In genomic region chr9:64274919-64275318, GRCm38 (mm10) we compare ENCODE assay signal across 12 mouse cellular contexts. TPM values are rescaled to one million over a fixed set of nuclear protein-coding genes. Genes with fewer than 3 reads are reported as not detected.
DNase-seq lines count a peak whose midpoint lies in the region; TF ChIP-seq lines count a peak whose summit lies in the region.
"Had no signal": no experiment of that assay in that cellular context is flagged by ENCODE, and none has a peak within 500 bp of the region (broad histone marks: within the 10 kb centered on the region; RNA-seq: fewer than 3 reads in every experiment).

No protein-coding gene starts in this region.

- peak; percentile 49 for DNase-seq in kidney, postnatal 10 days
- no peak for DNase-seq in kidney, adult 18-20 months
- peak; percentile 23 for DNase-seq in thymus, postnatal 25 days
- DNase-seq in thymus, adult 2 months: no peak
- DNase-seq in thymus, postnatal 4 days: peak; percentile 66
- DNase-seq in layer of hippocampus, postnatal 25 days (ENCODE audit: extremely low spot score in 1 of 2, low spot score in 1 of 2): no peak
- no peak for DNase-seq in adrenal gland, postnatal 10 days
- DNase-seq: left cerebral cortex, postnatal 4 days had no signal

- no peak overlapping the region for H3K27ac ChIP-seq in thymus, adult 2 months (ENCODE audit: control insufficient read depth, insufficient read depth, low read length)
- H3K27ac ChIP-seq in bone marrow macrophage, adult 2 months (ENCODE audit: insufficient read depth, low read depth, low read length): no peak overlapping the region
- H3K27ac ChIP-seq: forebrain, embryonic 10.5 days; midbrain, embryonic 12.5 days had no signal

- H3K36me3 ChIP-seq in thymus, adult 2 months (ENCODE audit: control insufficient read depth, insufficient read depth, low read length): no peaks in the 10 kb centered on the region
- H3K36me3 ChIP-seq: forebrain, embryonic 10.5 days; heart, embryonic 12.5 days; midbrain, embryonic 12.5 days had no signal

- H3K4me3 ChIP-seq in thymus, adult 2 months (ENCODE audit: control insufficient read depth, insufficient read depth, low read length): no peak overlapping the region
- H3K4me3 ChIP-seq in bone marrow macrophage, adult 2 months (ENCODE audit: insufficient read depth, low read length): no peak overlapping the region
- H3K4me3 ChIP-seq: forebrain, embryonic 10.5 days; heart, embryonic 12.5 days; midbrain, embryonic 12.5 days had no signal

- TF ChIP-seq CTCF in thymus, adult 2 months (IDR thresholded peaks at IDR 0.05; ENCODE audit: borderline replicate concordance, control insufficient read depth, extremely low read depth, insufficient read depth, low read length, poor library complexity): no peak
- TF ChIP-seq CTCF in bone marrow macrophage, adult 2 months (IDR thresholded peaks at IDR 0.05; ENCODE audit: low read depth, low read length): peak; percentile 39; the same call in 1 of the 2 replicates

- H3K4me1 ChIP-seq in thymus, adult 2 months (replicated peaks; ENCODE audit: control insufficient read depth, insufficient read depth, low read length): no peaks in the 10 kb centered on the region
- H3K4me1 ChIP-seq in bone marrow macrophage, adult 2 months (ENCODE audit: control insufficient read depth, insufficient read depth, low read length): no peaks in the 10 kb centered on the region
- H3K4me1 ChIP-seq: forebrain, embryonic 10.5 days; heart, embryonic 12.5 days; midbrain, embryonic 12.5 days had no signal

- 69% methylated on average over 1 of the region's 1 CpGs for WGBS in thymus, adult 2 months

- TF ChIP-seq POLR2A in thymus, adult 2 months (IDR thresholded peaks at IDR 0.05; ENCODE audit: control insufficient read depth, extremely low read depth, insufficient read depth, low read length, poor library complexity): no peak
- TF ChIP-seq POLR2A in bone marrow macrophage, adult 2 months (IDR thresholded peaks at IDR 0.05; ENCODE audit: borderline replicate concordance, low read depth, low read length): no peak

- no peaks in the 10 kb centered on the region for H3K27me3 ChIP-seq in thymus, adult 2 months (ENCODE audit: control insufficient read depth, insufficient read depth, low read length)
- H3K27me3 ChIP-seq: heart, embryonic 12.5 days; midbrain, embryonic 12.5 days had no signal

RNA-seq across cellular contexts. Expression of gene Tipin, which starts 6.5 kb away (rescaled TPM):
- 16.5 and 19.1 TPM in 2 replicates for polyA plus RNA-seq in thymus, adult 2 months (2012; rRNA removed)
- 26.8 and 29.6 TPM in 2 replicates for polyA plus RNA-seq in bone marrow macrophage, adult 2 months (2012; ENCODE audit: insufficient read depth, insufficient read length, missing spikeins)
- 10 to 100 TPM; 13.8 to 19.7 TPM for total RNA-seq in layer of hippocampus, postnatal 25 days (2021)
- total RNA-seq in adrenal gland, postnatal 10 days (2021): 10 to 100 TPM; 34.1 to 50.3 TPM

RNA-seq across cellular contexts. Expression of gene Map2k1, which starts 21.5 kb away (rescaled TPM):
- 47.6 and 50.4 TPM in 2 replicates for polyA plus RNA-seq in thymus, adult 2 months (2012; rRNA removed)
- polyA plus RNA-seq in bone marrow macrophage, adult 2 months (2012; ENCODE audit: insufficient read depth, insufficient read length, missing spikeins): 79.9 and 83.4 TPM in 2 replicates
- 100 to 1,000 TPM; 294 to 332 TPM for total RNA-seq in layer of hippocampus, postnatal 25 days (2021)
- 10 to 100 TPM; 54.7 to 55.1 TPM for total RNA-seq in adrenal gland, postnatal 10 days (2021)

RNA-seq across cellular contexts. Expression of gene Uchl4, which starts 39.9 kb away (rescaled TPM):
- 0.18 TPM in 1 of 2 replicates, not detected in the other for polyA plus RNA-seq in thymus, adult 2 months (2012; rRNA removed)
- polyA plus RNA-seq in bone marrow macrophage, adult 2 months (2012; ENCODE audit: insufficient read depth, insufficient read length, missing spikeins): 1.9 and 2.1 TPM in 2 replicates
- 1 to 10 TPM; 3.0 to 3.9 TPM for total RNA-seq in layer of hippocampus, postnatal 25 days (2021)
- 1 to 10 TPM; 1.9 to 3.1 TPM for total RNA-seq in adrenal gland, postnatal 10 days (2021)

Comparison
In these comparisons a context has a peak if more than half of its experiments do, and no peak if none do; other contexts are left out.
1. DNase-seq: peak in kidney, postnatal 10 days (single experiment), thymus, postnatal 25 days (single experiment) and thymus, postnatal 4 days (single experiment); none in kidney, adult 18-20 months (single experiment), thymus, adult 2 months (single experiment), layer of hippocampus, postnatal 25 days (0 of 2) and adrenal gland, postnatal 10 days (single experiment).
2. RNA of gene Map2k1, which starts 21.5 kb away (total RNA-seq): 294 to 332 TPM in layer of hippocampus, postnatal 25 days; 54.7 to 55.1 TPM in adrenal gland, postnatal 10 days; every median in the first group is over 4 times any median in the second.